Mouse (Mus musculus) small intestine, adult 2 months (tissue): Measurements from ENCODE around the gene Nploc4. TPM values are rescaled to one million over a fixed set of nuclear protein-coding genes. Genes with fewer than 3 reads are reported as not detected.
"Not testable (repeated sequence)": the region's sequence is repeated elsewhere in the genome, so short reads cannot be mapped to it uniquely, and the experiment has no call there.

Experiments
- H3K27ac ChIP-seq: fragments of 200-500 bp; 2 replicates; pipeline ENCODE4 v1.5.1; 2012; ENCODE audit warnings: low read depth, low read length, control low read depth, inconsistent platforms; ENCODE audit not compliant: insufficient read depth
- H3K27me3 ChIP-seq: fragments of 200-500 bp; 2 replicates; pipeline ENCODE4 v1.6.1; 2012; ENCODE audit warnings: mild to moderate bottlenecking, moderate library complexity, low read length, inconsistent platforms; ENCODE audit not compliant: control insufficient read depth, insufficient read depth
- H3K36me3 ChIP-seq: fragments of 200-500 bp; 2 replicates; pipeline ENCODE4 v1.6.1; 2012; ENCODE audit warnings: mild to moderate bottlenecking, low read length, control low read depth, inconsistent platforms; ENCODE audit not compliant: control insufficient read depth, insufficient read depth
- H3K4me1 ChIP-seq: fragments of 200-500 bp; 2 replicates; pipeline ENCODE4 v1.6.1; 2012; ENCODE audit warnings: low read length, inconsistent platforms, mixed read lengths; ENCODE audit not compliant: control insufficient read depth, insufficient read depth, insufficient read length
- H3K4me3 ChIP-seq: fragments of 200-500 bp; 2 replicates; pipeline ENCODE4 v1.5.1; 2012; ENCODE audit warnings: low read depth, mild to moderate bottlenecking, control low read depth, inconsistent platforms, low read length, moderate library complexity
- CTCF ChIP-seq: fragments of 200-500 bp; IDR thresholded peaks from 2 replicates; pipeline ENCODE4 v1.5.1; 2012; ENCODE audit warnings: low read depth, mild to moderate bottlenecking, control low read depth, inconsistent platforms, low read length, moderate library complexity, mixed read lengths; ENCODE audit not compliant: insufficient replicate concordance, insufficient read length; ENCODE audit errors: extremely low read depth
- POLR2A ChIP-seq: fragments of 200-500 bp; IDR thresholded peaks from 2 replicates; pipeline ENCODE4 v1.6.1; 2012; ENCODE audit warnings: low read depth, mild to moderate bottlenecking, control low read depth, inconsistent platforms, low read length, moderate library complexity
- WGBS: fragments of 180-500 bp; shearing (Covaris S2); methylation state at CpG from one replicate; pipeline ENCODE4 v1.1.7; 2018; 5-methylcytosine and 5-hydroxymethylcytosine counted together
- polyA plus RNA-seq: library from polyadenylated mRNA; depleted of rRNA; stranded (reverse); fragments of >200 nt; gene quantifications from 2 replicates; pipeline ENCODE4 v1.2.3, GENCODE M21; 2012

Gene Nploc4
- polyA plus RNA-seq, 1 experiment: 54.8 TPM

- H3K4me3 ChIP-seq: peak overlapping the region; percentile 31
- H3K27ac ChIP-seq: peak overlapping the region; percentile 82
- H3K27me3 ChIP-seq: no peaks in the 10 kb centered on the region
- WGBS: 7% methylated on average over 26 of the region's 26 CpGs
- H3K4me1 ChIP-seq: peaks cover 37% of the 10 kb centered on the region
- peak; percentile 68 for TF ChIP-seq CTCF
- peak; percentile 37; the same call in 1 of the 2 replicates for TF ChIP-seq POLR2A
- no peaks in the 10 kb centered on the region for H3K36me3 ChIP-seq
Measured at GRCm38 (mm10) chr11:120353500-120354303, 83.8 kb downstream of the Nploc4 start.

GRCm38 (mm10) chr11:120352571-120353290 lies 84.8 kb downstream of the Nploc4 start:
- Histone ChIP-seq H3K27ac (peak overlapping the region; percentile 87), H3K27me3 (no peaks in the 10 kb centered on the region), H3K4me1 (peaks cover 35% of the 10 kb centered on the region), H3K36me3 (peaks cover 4% of the 10 kb centered on the region; the same call in 1 of the 2 replicates), H3K4me3 (no peak overlapping the region)
- TF ChIP-seq POLR2A (no peak), CTCF (no peak)
- WGBS: 42% methylated on average over 13 of the region's 13 CpGs

GRCm38 (mm10) chr11:120352093-120352350 lies 85.5 kb downstream of the Nploc4 start:
- H3K4me1 ChIP-seq: peaks cover 34% of the 10 kb centered on the region
- H3K27me3 ChIP-seq, H3K36me3 ChIP-seq, H3K4me3 ChIP-seq: not testable (repeated sequence)
- 88% methylated on average over 5 of the region's 5 CpGs for WGBS
- H3K27ac ChIP-seq: peak overlapping the region; percentile 100

GRCm38 (mm10) chr11:120351250-120352092 lies 86.0 kb downstream of the Nploc4 start:
- Histone ChIP-seq H3K4me3 (no peak overlapping the region), H3K36me3 (peaks cover 13% of the 10 kb centered on the region), H3K4me1 (peaks cover 34% of the 10 kb centered on the region), H3K27me3 (no peaks in the 10 kb centered on the region), H3K27ac (peak overlapping the region; percentile 100)
- TF ChIP-seq POLR2A: no peak
- TF ChIP-seq CTCF: no peak
- 55% methylated on average over 10 of the region's 10 CpGs for WGBS

GRCm38 (mm10) chr11:120350711-120351110 lies 86.8 kb downstream of the Nploc4 start:
- Histone ChIP-seq H3K36me3 (peaks cover 15% of the 10 kb centered on the region), H3K27ac (peak overlapping the region; percentile 100), H3K27me3 (no peaks in the 10 kb centered on the region), H3K4me1 (peaks cover 34% of the 10 kb centered on the region), H3K4me3 (peak overlapping the region; percentile 87)
- WGBS: 8% methylated on average over 11 of the region's 11 CpGs
- TF ChIP-seq POLR2A (no peak; the same call in 1 of the 2 replicates), CTCF (no peak)

- Histone ChIP-seq H3K4me1 (peaks cover 33% of the 10 kb centered on the region), H3K27me3 (no peaks in the 10 kb centered on the region), H3K27ac (peak overlapping the region; percentile 100), H3K4me3 (peak overlapping the region; percentile 87), H3K36me3 (peaks cover 18% of the 10 kb centered on the region)
- TF ChIP-seq CTCF (no peak), POLR2A (peak; percentile 71)
- WGBS: 1% methylated on average over 68 of the region's 68 CpGs
Measured at GRCm38 (mm10) chr11:120349986-120350702, 87.4 kb downstream of the Nploc4 start.
